Mouse (Mus musculus): ENCODE results near the gene Rpl26. TPM values are rescaled to one million over a fixed set of nuclear protein-coding genes. Genes with fewer than 3 reads are reported as not detected.

Gene Rpl26
- polyA plus RNA-seq, 1 experiment from 2014 or later = 904 TPM

DNA sequence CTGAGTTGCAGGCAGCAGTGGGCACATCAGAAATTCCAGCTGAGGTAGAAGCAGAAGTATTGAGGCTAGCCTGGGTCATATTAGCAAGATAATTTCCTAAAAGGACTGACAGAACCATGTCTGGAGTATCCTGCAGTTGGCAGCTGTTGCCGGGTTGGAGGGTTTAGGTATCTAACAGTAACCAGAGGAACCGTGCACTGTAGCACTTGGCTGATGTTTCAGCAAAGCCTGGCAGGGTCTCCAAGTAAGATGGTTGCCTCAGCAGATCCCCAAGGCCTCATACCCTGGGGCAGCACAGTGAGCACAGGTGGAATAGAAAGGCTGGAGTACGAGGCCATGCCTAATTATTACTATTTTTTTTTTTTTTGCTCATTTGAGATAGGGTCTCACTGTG lies 3.8 kb downstream of the Rpl26 start:
- Histone ChIP-seq H3K27ac (no peak overlapping the region), H3K4me3 (no peak overlapping the region), H3K4me1 (replicated peaks) (peaks cover 15% of the 10 kb centered on the region), H3K9me3 (no peaks in the 10 kb centered on the region), H3K27me3 (ENCODE audit: insufficient read depth, poor library complexity, severe bottlenecking) (peaks cover 1% of the 10 kb centered on the region; the same call in 1 of the 2 replicates), H3K36me3 (peaks cover 59% of the 10 kb centered on the region)
- 88% methylated on average over 3 of the region's 3 CpGs for WGBS
- no peak for DNase-seq (ENCODE audit: low spot score)

DNA sequence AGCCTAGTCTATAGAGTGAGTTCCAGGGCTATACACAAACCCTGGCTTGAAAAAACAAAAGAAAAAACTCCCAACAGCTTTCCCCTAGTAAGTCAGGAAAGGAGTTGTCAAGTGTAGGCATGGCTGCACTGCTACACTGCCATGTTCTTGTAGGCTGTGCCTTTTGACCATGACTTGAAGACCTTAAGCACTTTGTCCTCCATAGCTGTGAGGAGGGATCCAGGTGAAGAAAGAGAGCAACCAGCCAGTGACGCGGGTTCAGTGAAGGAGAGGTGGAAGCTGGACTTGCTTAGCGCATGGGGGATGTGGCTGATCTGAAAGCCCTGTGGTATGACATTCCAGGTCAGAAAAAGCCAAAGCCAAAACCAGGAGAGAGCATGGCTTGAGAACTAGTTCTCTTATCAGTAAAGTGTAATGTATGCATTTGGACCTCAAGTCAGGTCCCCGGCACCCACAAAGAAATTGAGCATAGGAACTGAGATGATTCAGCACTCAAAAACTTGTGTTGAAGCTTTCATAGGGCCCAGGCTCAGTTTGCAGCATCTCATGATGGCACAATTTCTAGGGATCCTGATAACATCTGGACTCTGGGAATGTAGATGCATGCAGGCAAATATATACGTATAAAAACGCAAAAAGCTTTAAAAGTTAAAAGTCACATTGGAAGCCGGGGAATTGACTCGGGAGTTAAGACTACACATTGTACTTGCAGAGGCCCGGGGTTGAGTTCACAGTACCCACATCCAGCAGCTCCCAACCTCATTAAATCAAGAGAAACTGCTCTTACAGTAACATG lies 4.5 kb downstream of the Rpl26 start:
- Histone ChIP-seq H3K36me3 (peaks cover 59% of the 10 kb centered on the region), H3K4me3 (no peak overlapping the region), H3K27ac (no peak overlapping the region), H3K9me3 (no peaks in the 10 kb centered on the region), H3K4me1 (replicated peaks) (peaks cover 13% of the 10 kb centered on the region), H3K27me3 (ENCODE audit: insufficient read depth, poor library complexity, severe bottlenecking) (no peaks in the 10 kb centered on the region)
- DNase-seq (ENCODE audit: low spot score) = no peak
- WGBS = 92% methylated on average over 9 of the region's 9 CpGs

DNA sequence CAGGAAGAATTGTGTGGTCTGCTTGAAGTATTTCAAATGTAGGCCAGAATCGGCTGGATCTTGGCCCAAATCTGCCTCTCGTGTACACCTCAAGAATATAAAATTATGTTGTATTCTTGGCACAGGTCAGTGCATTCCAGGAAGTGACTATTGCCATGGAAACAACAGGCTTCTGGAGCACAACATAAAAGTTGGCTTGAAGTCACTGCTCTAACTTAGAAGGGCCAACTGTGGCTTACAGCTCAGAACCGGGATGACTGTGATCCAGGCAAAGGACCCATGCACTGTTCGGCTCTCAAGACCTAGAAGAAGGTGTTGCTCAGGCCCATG lies 5.0 kb downstream of the Rpl26 start:
- 91% methylated on average over 4 of the region's 4 CpGs for WGBS

DNA sequence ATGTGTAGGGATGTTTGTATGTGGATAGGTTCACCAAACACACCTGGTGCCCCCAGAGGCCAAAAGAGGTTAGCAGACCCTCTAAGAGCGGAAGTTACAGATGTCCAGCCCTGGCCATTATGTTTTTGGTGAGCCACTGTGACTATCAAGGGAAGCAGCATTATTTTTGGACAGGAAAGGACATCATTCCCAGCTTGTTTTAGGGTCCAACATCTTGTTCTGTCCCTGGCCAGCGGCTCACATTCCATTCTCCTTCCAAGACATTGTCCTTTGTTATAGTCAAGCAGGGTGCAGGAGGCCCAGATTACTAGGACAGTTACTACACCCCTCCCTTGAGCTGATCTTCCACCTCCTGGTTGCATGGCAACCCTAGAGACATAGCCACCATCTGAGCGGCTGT lies 5.9 kb downstream of the Rpl26 start:
- H3K27ac ChIP-seq = no peak overlapping the region
- no peak overlapping the region for H3K4me3 ChIP-seq
- DNase-seq (ENCODE audit: low spot score) = no peak
- no peaks in the 10 kb centered on the region for H3K27me3 ChIP-seq (ENCODE audit: insufficient read depth, poor library complexity, severe bottlenecking)
- peaks cover 59% of the 10 kb centered on the region for H3K36me3 ChIP-seq
- 80% methylated on average over 3 of the region's 3 CpGs for WGBS
- H3K4me1 ChIP-seq (replicated peaks) = peaks cover 9% of the 10 kb centered on the region
- no peaks in the 10 kb centered on the region for H3K9me3 ChIP-seq

More for the DNA sequence above, 5.0 kb downstream of the Rpl26 start:
- peaks cover 59% of the 10 kb centered on the region for H3K36me3 ChIP-seq
- DNase-seq (ENCODE audit: low spot score) = no peak
- no peaks in the 10 kb centered on the region for H3K27me3 ChIP-seq (ENCODE audit: insufficient read depth, poor library complexity, severe bottlenecking)
- H3K9me3 ChIP-seq = no peaks in the 10 kb centered on the region
- H3K4me3 ChIP-seq = no peak overlapping the region
- H3K27ac ChIP-seq = no peak overlapping the region
- H3K4me1 ChIP-seq (replicated peaks) = peaks cover 9% of the 10 kb centered on the region

DNA sequence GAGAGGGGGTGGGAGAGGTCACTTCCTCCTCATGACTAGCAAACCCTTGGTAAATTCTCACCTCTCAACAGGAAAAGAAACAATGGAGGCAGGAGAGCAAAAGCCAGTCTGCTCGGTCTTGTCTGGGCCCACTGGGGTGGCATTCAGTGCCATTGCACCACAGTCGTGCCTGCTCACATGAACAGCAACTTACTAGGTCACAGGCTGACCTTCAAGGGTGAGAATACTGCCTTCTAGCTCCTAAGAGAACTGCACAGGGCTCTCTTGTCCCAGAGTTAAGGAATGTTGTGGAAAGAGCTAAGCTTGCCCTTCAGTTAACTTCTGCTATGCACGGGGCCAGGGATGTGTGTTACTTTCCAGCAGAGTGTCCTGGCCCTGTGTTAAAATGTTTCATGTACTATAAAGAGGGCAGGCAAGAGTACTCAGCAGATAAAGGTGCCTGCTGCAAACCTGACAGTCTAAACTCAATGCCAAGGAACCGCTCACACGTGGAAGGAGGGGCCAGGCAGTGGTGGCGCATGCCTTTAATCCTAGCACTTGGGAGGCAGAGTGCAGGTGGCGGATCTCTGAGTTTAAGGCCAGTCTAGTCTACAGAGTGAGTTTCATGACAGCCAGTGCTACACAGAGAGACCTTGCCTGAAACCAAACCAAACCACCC lies 7.6 kb downstream of the Rpl26 start:
- Histone ChIP-seq H3K4me3 (no peak overlapping the region), H3K27me3 (ENCODE audit: insufficient read depth, poor library complexity, severe bottlenecking) (no peaks in the 10 kb centered on the region), H3K9me3 (no peaks in the 10 kb centered on the region), H3K36me3 (peaks cover 41% of the 10 kb centered on the region), H3K4me1 (replicated peaks) (no peaks in the 10 kb centered on the region), H3K27ac (no peak overlapping the region)
- WGBS = 54% methylated on average over 7 of the region's 7 CpGs
- no peak for DNase-seq (ENCODE audit: low spot score)

DNA sequence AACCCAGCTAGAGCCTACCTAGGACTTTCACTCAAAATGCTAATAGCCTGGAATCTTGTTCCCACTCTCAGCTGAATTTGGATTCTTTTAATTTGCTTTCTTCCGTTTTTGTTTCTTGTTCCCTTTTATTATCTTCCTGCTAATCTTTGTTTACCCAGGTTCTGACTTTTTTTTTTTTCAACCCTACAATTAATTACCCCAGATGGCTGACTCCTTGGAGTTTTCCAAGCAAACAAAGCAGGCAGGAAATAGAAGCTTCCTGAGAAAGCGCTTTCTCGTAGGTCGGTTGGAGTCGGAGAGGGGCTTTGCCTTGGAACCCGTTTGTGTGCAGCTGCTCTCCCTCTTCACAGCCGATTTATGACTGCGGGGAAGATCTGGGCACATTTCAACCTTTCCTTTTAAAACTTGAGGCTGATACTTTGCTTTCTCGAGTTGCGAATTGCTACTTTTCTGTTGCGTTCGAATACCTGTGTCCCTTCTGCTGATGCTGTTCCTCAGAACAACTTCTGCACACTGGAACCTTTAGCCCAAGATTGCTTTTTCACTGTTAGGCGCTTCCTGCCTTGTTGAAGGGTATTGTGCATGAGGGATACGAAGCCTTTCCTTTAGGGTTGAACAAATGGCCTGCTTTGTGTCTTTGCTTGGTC lies 10.3 kb downstream of the Rpl26 start:
- Histone ChIP-seq H3K9me3 (no peaks in the 10 kb centered on the region), H3K27me3 (ENCODE audit: insufficient read depth, poor library complexity, severe bottlenecking) (no peaks in the 10 kb centered on the region), H3K36me3 (peaks cover 15% of the 10 kb centered on the region), H3K4me3 (no peak overlapping the region), H3K4me1 (replicated peaks) (no peaks in the 10 kb centered on the region), H3K27ac (no peak overlapping the region; the same call in 1 of the 2 replicates)
- WGBS = 72% methylated on average over 14 of the region's 14 CpGs
- no peak for DNase-seq (ENCODE audit: low spot score)

DNA sequence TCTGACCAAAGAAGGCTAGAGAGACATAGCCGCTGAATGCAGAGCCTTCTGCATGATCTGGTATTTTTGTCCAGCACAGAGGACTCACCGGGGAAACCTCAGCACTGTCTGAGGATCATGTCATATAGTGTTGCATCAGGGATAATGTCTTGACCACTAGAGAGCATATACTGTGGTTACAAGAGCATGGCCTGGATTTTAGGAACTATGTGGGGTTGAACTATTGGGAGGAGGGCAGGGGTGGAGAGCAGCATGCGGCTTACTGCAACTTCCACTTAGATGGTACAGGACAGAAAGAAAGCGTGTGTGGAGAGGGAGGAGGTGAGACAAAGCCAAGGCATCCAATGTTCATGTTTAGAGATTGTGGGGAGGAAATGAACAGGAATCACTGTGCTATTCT lies 13.2 kb downstream of the Rpl26 start:
- no peak for DNase-seq (ENCODE audit: low spot score)
- H3K9me3 ChIP-seq = no peaks in the 10 kb centered on the region
- WGBS = 91% methylated on average over 4 of the region's 4 CpGs

DNA sequence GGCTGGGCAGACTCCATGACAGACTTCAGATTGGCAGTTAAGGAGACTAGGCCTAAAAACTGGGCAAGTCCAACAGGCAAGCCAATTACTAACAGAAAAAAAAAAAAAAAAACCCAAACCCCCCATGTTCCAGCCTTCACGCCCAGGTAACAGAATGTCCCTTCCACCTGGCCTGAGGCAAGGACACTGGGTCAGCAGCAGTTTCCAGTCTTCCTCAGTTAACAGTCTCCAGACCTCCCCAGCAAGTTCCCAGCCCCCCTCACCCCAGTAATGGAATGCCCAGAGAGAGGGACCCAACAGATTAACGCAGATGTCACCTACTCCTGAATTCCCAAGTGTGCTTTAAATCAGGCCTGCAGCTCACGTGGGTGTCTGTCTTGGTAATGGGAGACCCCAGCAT lies 21.8 kb downstream of the Rpl26 start:
- WGBS = 64% methylated on average over 3 of the region's 3 CpGs
- Histone ChIP-seq H3K4me1 (replicated peaks) (peaks cover 7% of the 10 kb centered on the region; the same call in 1 of the 2 replicates), H3K27me3 (ENCODE audit: insufficient read depth, poor library complexity, severe bottlenecking) (no peaks in the 10 kb centered on the region), H3K36me3 (no peaks in the 10 kb centered on the region), H3K9me3 (no peaks in the 10 kb centered on the region), H3K4me3 (no peak overlapping the region), H3K27ac (no peak overlapping the region)
- no peak for DNase-seq (ENCODE audit: low spot score)

More for the DNA sequence above, 13.2 kb downstream of the Rpl26 start:
- Histone ChIP-seq H3K4me1 (replicated peaks) (no peaks in the 10 kb centered on the region), H3K4me3 (no peak overlapping the region), H3K36me3 (no peaks in the 10 kb centered on the region), H3K27me3 (ENCODE audit: insufficient read depth, poor library complexity, severe bottlenecking) (no peaks in the 10 kb centered on the region), H3K27ac (no peak overlapping the region)

DNA sequence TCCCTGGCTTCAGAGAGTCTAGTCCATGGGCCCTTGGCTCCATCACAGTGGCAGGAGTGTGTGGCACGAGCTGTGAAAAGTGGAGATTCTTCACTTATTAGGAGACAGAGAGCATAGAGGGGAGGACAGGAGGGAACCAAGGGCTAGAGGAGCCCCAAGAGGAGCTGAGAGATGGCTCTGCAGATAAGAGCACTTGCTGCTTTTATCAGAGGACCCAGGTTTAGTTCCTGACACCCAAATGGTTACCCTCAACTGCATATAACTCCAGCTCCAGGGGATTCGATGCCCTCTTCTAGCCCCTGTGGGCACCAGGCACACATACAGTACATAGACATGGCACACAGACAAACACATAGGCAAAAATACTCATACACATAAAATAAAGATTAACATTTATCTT lies 23.4 kb downstream of the Rpl26 start:
- no peak for DNase-seq (ENCODE audit: low spot score)
- H3K27ac ChIP-seq = no peak overlapping the region
- no peaks in the 10 kb centered on the region for H3K27me3 ChIP-seq (ENCODE audit: insufficient read depth, poor library complexity, severe bottlenecking)
- WGBS = 85% methylated on average over 2 of the region's 2 CpGs
- no peaks in the 10 kb centered on the region for H3K9me3 ChIP-seq
- no peaks in the 10 kb centered on the region for H3K36me3 ChIP-seq
- H3K4me3 ChIP-seq = no peak overlapping the region
- H3K4me1 ChIP-seq (replicated peaks) = peaks cover 7% of the 10 kb centered on the region; the same call in 1 of the 2 replicates

DNA sequence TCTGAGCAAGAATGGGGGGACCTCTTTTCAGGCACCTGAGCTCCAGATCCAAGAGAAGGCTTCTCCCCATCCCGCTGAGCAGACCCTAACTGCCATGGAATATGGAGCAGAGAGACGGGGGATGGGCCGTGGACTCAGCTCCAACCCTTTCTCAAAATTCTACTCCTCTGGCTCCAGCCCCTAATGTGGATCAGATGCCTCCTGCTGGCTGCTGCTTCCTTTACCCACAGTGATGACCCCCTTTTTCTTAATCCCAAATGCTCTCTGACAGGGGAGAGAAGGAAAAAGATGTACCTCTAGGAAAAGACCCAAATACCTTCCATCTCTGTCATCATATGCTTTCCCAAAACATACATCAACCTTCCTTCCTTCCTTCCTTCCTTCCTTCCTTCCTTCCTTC lies 25.6 kb downstream of the Rpl26 start, which contains the start of gene Odf4:
Gene Odf4, minus strand, starts transcription at position 101 of the 400 bp plus-strand sequence.
- Histone ChIP-seq H3K27me3 (ENCODE audit: insufficient read depth, poor library complexity, severe bottlenecking) (no peaks in the 10 kb centered on the region), H3K4me1 (replicated peaks) (peaks cover 7% of the 10 kb centered on the region; the same call in 1 of the 2 replicates), H3K27ac (no peak within 1 kb of the TSS), H3K36me3 (no peaks in the 10 kb centered on the region), H3K4me3 (no peak within 1 kb of the TSS), H3K9me3 (no peaks in the 10 kb centered on the region)
- 82% methylated on average over 3 of the region's 3 CpGs for WGBS
- DNase-seq (ENCODE audit: low spot score) = no peak

DNA sequence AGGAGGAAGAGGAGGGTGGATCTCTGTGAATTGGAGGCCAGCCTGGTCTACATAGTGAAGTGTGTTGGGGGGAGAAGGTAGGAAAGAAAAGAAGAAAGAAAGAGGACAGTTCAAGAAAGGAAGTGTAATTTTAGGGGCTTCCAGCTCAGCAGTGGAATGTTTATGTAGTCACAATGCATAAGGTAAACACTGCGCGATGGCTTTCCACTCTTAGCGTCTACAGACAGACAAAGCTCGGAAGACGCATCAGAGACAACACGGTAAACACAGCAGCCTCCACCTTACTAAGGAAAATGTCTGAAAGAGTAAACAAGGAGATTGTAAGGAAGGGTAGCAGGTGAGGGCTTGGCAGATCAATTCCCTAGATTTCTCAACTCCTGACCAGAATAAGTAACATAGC lies 28.6 kb downstream of the Rpl26 start:
- 81% methylated on average over 6 of the region's 6 CpGs for whole genome bisulfite sequencing
- Histone ChIP-seq H3K4me1 (replicated peaks) (0 out of 2 replicates have a peak, but pooled peaks cover 3% of the 10 kb centered on the region), H3K27me3 (ENCODE audit: insufficient read depth, poor library complexity, severe bottlenecking) (no peaks in the 10 kb centered on the region), H3K4me3 (no peak overlapping the region), H3K36me3 (no peaks in the 10 kb centered on the region), H3K27ac (no peak overlapping the region), H3K9me3 (no peaks in the 10 kb centered on the region)
- DNase-seq (ENCODE audit: low spot score) = no peak

DNA sequence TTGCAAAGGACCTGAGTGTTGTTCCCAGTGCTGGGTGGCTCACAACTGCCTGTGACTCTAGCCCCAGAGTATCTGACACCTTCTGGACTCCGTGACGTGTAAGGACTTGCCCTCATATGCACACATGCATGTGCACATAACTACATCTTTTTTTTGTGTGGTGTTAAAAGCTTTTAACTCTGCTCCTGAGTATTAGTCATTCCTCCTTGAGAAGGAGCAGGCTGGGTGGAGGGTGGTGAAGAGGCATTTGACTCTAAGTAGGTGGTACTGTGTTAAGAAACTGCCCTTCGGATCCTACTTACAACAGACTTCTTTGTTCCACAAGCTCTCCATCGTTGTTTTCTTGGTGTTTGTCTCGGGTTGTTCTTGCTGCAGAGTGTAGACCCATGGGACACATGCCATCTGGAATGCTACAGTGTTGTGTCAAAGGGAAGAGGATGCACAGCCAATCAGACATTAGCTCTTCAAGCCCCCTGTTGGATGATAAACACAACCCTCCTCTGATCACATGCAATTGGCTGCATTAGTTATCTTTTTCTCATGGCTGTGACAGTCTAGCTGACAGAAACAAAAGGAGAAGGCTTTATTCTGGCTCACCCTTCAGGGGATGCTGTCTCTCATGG lies 32.6 kb downstream of the Rpl26 start:
- no peak overlapping the region for H3K4me3 ChIP-seq
- no peaks in the 10 kb centered on the region for H3K9me3 ChIP-seq
- H3K4me1 ChIP-seq (replicated peaks) = 0 out of 2 replicates have a peak, but pooled peaks cover 3% of the 10 kb centered on the region
- WGBS = 77% methylated on average over 5 of the region's 5 CpGs
- H3K27me3 ChIP-seq (ENCODE audit: insufficient read depth, poor library complexity, severe bottlenecking) = no peaks in the 10 kb centered on the region
- no peaks in the 10 kb centered on the region for H3K36me3 ChIP-seq
- no peak for DNase-seq (ENCODE audit: low spot score)
- no peak overlapping the region for H3K27ac ChIP-seq

Measured in hindbrain, embryonic 10.5 days (tissue).